Mouse (Mus musculus): Measurements from ENCODE around the gene Cd47.
A peak's percentile ranks its signal among the peaks of the same experiment; 100 is the strongest.
"Not testable (repeated sequence)": the region's sequence is repeated elsewhere in the genome, so short reads cannot be mapped to it uniquely, and the experiment has no call there.

The Cd47 gene

GRCm38 (mm10) chr16:49790575-49791465 is 9.5 kb upstream of the Cd47 start:
- no peak for DNase-seq

DNA sequence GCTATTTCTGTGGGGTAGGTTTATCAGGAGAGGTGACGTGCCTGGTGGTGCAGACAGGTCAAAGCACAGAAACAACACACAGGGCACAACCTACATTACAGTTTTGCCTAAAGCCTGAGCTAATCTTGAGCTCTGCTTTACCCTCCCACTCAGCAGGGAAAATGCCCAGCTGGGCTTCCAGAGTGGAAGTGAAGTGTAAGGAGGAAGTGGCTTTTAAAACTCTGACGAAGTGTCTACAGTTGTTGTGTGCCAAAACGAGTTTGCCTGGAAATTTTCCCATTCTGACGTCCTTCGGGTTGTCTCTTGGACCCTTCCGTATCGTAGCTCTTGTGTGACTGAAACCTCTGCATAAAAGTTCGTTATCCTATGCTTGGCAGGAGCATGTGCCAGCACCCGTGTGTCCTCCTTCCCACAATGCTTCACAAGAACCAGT is 7.9 kb upstream of the Cd47 start:
- DNase-seq: peak; percentile 62 to 65

DNA sequence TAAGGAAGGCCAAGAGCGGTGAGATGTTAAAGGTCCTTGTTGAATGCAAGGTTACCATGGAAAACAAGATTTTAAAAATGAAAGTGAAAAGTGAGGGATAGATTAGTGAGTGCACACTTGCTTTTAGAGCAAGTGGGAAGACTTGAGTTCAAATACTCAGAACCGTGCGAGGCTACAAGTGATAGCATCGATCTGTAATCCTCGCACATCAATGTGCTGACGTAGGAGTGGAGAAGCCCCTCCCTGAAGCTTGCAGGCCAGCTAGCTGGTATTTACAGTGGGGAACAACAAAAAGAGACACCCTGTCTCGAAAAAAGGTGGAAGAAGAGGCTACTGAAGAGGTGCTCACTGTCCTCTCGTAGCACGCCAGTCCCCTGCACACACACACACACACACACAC is 6.7 kb upstream of the Cd47 start:
- DNase-seq: no peak

DNA sequence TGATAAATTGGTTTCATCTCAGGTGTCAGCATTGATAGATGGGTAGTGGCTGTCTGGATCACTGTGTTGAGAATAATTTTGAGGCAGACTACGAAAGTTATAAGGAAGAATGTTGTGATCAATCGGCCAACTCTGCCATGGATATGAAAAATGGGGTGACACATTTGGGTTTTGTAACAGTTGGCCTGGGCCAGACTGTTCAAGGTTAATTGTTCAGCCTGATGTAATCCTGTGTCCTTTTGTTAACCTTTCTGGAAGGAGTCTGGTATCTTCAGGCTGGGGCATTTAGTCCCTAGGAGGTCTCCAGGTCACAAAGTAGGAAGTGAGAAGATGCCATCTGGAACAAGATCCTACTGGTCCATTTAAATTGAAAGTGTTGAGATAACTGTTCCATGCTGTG is 4.1 kb upstream of the Cd47 start:
- DNase-seq: no peak

DNA sequence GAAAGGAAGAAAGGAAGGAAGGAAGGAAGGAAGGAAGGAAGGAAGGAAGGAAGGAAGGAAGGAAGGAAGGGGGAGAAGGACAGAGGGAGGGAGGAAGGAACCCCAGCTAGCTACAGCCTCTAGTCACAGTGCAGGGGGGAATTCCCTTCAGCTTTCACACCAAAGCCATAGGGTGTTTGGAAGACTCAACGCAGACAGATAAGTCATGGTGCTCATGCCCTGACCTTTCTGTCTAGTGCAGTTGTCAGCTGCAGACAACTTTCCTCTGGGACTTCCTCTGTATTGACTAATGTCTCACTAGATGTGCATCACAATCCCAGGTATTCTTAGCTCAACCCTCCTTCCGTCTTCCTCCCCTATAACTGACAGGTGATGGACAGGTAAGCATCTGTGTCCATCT is 3.4 kb upstream of the Cd47 start:
- DNase-seq: no peak

- no peak for DNase-seq
These were observed 1.5 kb upstream of the Cd47 start for GRCm38 (mm10) chr16:49798790-49799189.

DNA sequence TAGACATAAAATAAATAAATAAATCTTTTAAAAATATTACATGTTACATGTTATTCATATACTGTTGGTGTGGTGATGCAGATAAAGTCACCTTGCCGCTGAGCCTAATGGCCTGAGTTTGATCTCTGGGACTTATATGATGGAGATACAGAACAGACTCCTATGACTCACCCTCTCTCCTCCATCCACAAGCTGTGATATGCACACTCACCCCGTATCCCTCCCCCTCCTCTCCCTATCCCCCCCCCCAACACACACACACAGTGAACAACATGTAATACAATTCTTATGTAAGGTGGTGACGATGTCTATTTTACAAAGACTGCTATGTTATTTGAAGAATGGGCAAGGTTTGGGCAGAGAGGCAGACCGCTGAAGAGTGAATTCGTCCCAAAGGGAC is 663 bp downstream of the Cd47 start:
- DNase-seq: no peak

GRCm38 (mm10) chr16:49801399-49801798 is 1.1 kb downstream of the Cd47 start:
- DNase-seq: peak in 1 of 2 experiments; percentile 53

- DNase-seq: no peak
These were observed 2.7 kb downstream of the Cd47 start for GRCm38 (mm10) chr16:49802993-49803392.

- DNase-seq: peak; percentile 54 to 62
These were observed 3.7 kb downstream of the Cd47 start for GRCm38 (mm10) chr16:49803932-49804461.

DNA sequence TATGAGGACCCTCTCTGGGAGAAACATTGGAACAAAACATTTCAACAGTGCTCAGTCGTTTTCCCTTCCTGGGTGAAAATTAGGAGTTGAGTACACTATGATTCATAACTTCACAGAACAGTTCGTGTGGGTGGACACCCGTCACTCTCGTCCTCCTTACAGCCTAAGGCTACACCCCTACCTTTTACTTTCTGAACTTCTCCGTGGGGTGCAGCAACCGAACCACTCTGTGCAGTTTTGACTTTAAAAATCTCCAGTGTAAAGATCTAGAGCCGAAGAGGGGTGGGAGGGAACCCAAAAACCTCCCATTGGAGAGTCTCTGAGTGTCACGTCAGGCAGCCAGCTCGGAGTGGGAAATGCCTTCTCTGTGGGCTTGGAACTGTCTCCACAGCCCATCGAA is 6.6 kb downstream of the Cd47 start:
- DNase-seq: no peak

GRCm38 (mm10) chr16:49807419-49807841 is 7.1 kb downstream of the Cd47 start:
- DNase-seq: no peak

DNA sequence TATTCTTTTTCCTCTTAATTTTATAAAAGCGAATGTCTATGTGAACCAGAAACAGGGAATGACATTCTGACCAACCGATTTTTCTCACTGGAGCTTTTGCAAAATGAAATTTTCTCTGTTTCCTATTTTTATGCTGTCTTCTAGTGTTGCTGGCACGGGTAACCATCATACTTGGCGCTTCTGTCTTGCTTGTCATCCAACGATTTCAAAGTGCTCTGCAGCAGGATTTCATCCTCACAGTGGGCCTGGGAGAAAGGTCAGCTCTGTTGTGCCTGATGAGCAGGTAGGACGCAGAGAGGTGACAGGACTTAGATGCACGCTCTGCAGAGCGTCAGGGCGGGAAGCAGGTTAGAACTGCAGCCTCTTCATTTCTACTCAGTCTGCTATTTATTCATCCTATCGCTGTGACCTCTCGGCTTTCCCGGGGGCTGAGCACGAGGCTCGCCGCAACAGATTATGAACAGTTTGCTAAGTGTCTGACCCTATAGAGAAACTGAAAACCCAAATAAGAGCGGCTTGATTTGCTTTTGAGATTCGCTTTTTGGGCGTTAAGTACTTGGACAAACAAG is 7.6 kb downstream of the Cd47 start:
- no peak for DNase-seq

GRCm38 (mm10) chr16:49811897-49812296 is 11.6 kb downstream of the Cd47 start:
- DNase-seq: no peak

GRCm38 (mm10) chr16:49812821-49813616 is 12.7 kb downstream of the Cd47 start:
- no peak for DNase-seq

- DNase-seq: no peak
These were observed 14.1 kb downstream of the Cd47 start for GRCm38 (mm10) chr16:49814419-49814818.

DNA sequence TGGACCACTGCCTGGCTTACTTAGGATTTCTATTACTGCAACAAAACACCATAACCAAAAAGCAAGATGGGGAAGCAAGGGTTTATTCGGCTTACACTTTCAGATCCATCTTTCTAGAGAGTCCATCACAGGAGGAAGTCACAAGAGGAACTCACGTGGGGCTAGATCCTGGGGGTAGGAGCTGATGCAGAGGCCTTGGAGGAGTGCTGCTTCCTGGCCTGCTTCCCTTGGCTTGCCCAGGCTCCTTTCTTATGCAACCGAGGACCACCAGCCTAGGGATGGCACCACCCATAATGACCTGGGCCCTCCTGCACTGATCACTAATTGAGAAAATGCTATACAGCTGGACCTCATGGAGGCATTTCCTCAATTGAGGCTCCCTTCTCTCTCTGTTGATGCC is 16.6 kb downstream of the Cd47 start:
- no peak for DNase-seq

DNA sequence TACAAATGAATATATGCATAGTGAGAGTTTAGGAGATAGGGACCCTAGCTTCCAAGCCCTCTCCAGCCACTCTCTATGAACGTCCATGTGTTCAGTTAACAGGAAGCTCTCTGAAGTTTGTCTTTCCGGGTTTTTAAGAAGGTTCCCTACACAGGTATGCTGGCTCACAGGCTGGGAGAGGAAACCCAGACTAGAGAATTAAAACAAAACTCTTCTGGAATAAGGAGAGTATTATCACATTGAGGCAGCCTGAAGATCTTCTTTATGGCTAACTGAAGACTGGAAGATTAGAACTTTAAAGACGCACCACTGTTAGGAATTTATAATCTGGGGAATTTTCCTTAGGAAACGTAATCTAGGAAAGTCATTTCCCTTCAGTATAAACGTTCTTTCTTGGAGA is 17.8 kb downstream of the Cd47 start:
- no peak for DNase-seq

DNA sequence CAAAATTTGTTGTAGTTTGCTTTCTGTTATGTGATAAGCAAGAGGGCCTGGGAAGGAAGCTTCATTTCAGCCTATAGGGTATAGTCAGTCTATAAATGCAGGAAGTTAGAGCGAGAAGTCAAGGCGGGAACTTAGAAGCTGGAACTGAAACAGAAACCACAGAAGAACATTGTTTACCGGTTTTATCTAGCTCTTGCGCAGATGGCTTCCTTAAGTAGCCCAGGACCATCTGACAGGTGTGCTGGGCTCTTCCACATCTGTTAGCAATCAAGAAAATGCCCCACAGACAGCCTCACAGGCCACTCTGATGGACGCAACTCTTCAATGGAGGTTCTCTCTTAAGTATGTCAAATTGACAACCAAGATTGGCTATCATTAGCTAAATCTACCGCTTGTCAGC is 18.3 kb downstream of the Cd47 start:
- DNase-seq: no peak

DNA sequence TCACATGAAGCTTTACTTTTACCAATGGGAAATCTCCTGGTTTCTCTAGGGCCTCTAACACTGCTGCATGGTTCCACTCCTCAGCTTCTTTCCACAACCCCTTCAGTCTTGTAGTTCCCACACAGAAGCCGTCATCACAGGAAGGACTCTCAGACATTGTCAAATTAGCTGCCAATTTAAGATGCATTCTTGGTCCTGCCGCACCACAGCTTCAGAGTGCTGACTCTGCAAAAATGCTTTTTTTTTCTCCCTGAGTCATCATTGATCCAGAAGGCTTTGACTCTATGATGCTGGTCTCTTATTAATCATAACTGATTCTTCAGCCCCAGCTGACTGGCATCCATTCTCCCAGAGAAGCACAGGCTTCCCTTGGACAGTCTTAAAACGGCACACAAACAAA is 19.2 kb downstream of the Cd47 start:
- no peak for DNase-seq

DNA sequence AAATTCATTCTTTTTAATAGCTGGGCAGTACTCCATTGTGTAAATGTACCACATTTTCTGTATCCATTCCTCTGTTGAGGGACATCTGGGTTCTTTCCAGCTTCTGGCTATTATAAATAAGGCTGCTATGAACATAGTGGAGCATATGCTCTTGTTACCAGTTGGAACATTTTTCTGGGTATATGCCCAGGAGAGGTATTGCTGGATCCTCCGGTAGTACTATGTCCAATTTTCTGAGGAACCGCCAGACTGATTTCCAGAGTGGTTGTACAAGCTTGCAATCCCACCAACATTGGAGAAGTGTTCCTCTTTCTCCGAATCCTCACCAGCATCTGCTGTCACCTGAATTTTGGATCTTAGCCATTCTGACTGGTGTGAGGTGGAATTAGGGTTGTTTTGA is 30.6 kb downstream of the Cd47 start:
- not testable (repeated sequence) for DNase-seq

DNA sequence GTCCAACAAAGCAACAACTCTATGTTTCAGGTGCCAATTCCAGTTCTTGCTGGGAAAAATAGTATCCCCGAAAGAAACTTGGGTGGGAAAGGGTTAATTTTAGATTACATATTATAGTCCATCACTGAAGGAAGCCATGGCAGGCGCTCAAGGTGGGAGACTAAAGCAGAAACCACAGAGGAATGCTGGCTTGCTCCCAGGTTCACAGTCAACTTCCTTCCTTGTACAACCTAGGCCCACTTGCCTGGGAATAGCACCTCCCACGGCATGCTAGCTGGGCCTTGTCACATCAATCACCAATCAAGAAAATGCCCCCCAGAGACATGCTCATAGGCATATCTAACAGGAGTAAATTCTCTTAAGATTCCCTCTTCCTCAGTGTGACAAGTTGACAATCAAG is 32.0 kb downstream of the Cd47 start:
- no peak for DNase-seq

DNA sequence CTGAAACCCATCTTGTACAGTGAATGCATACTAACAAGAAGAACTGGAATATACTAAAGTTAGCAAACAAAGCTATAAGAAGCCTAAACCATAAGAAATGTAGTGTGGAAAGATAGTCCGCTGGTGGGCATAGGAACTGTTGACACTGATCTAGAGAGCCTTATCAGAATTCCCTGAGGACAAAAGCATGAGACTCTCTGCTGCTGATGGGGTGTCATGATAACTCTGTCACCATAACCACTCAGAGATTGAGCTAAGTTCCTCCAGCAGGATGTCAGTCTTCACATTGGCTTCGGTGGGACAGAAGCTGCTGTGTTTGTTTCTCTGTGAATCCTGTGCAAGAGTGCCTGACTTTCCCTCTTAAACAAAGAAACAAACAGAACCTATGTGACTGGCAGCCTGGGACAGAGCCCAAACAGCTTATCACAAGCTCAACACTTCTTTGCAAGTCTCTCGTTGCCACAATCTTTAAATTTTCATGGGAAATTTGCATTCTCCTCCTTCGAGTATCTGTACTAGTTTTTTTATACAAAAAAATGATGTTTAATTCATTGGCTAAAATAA is 33.9 kb downstream of the Cd47 start:
- DNase-seq: no peak

Measured in lung, postnatal 4 days (tissue).